Mouse (Mus musculus): Measurements from ENCODE around the gene Ddx51. TPM values are rescaled to one million over a fixed set of nuclear protein-coding genes. Genes with fewer than 3 reads are reported as not detected.

Gene Ddx51
- polyA plus RNA-seq, 1 experiment from 2014 or later: 7.5 TPM

DNA sequence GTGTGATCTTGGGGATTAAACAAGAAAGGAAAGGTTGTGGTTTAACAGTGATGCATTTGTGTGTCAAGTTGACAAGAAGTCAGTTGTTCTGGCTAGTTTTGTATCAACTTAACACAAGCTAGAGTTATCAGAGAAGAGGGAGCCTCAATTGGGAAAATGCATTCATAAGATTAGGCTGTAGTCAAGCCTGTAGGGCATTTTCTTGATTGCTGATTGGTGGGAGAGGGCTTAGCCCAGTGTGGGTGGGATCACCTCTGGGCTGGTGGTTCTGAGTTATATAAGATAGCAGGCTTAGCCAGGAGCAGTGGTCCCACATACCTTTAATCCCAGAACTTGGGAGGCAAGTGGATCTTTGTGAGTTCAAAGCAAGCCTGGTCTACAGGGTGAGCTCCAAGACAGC lies 6.9 kb upstream of the Ddx51 start:
- H3K36me3 ChIP-seq (replicated peaks; ENCODE audit: insufficient read depth, low read length): peaks cover 47% of the 10 kb centered on the region
- no peak overlapping the region for H3K4me2 ChIP-seq (ENCODE audit: low read depth, low read length)
- H3K4me3 ChIP-seq (ENCODE audit: low read depth, low read length): no peak overlapping the region
- no peaks in the 10 kb centered on the region for H3K4me1 ChIP-seq (ENCODE audit: insufficient read depth)
- H3K9ac ChIP-seq (replicated peaks): no peak overlapping the region
- no peaks in the 10 kb centered on the region for H3K27me3 ChIP-seq (ENCODE audit: insufficient read depth, low read length)
- no peak for ATAC-seq
- no peak overlapping the region for H3K27ac ChIP-seq (ENCODE audit: low read depth)
- H3K9me3 ChIP-seq (ENCODE audit: low read length): no peaks in the 10 kb centered on the region
- DNase-seq: no peak
- no peak for TF ChIP-seq CTCF (IDR thresholded peaks at IDR 0.05; ENCODE audit: low read depth)
- TF ChIP-seq EP300 (IDR thresholded peaks at IDR 0.05; ENCODE audit: low read depth): 0 out of 2 replicates have a peak, but pooled peaks have one; percentile 23

DNA sequence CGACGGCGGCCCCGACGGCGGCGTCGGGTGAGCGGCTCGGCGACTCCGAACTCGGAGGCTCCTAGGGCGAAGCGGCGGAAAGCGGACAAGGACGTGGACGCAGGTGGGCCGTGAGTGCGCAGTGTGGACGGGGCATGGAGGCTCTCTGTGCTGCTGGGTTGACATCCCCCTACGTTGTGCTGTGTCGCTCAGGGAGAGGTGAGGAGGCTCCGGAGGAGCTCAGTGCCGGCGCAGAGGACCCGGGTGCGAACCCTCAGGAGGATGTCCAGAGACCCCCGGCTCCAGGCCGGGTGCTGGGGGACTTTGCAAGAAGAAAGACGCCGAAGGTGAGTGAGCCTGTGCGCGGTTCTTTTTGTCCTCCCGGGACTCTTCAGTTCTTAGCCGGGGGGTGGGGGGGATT lies 435 bp downstream of the Ddx51 start:
- peak overlapping the region; percentile 78 for H3K4me3 ChIP-seq (ENCODE audit: low read depth, low read length)
- H3K36me3 ChIP-seq (replicated peaks; ENCODE audit: insufficient read depth, low read length): peaks cover 67% of the 10 kb centered on the region
- H3K9ac ChIP-seq (replicated peaks): peak overlapping the region; percentile 93
- TF ChIP-seq EP300 (IDR thresholded peaks at IDR 0.05; ENCODE audit: low read depth) (no peak), CTCF (IDR thresholded peaks at IDR 0.05; ENCODE audit: low read depth) (no peak)
- WGBS (ENCODE audit: insufficient replicate concordance): 1% methylated on average over 37 of the region's 37 CpGs
- peak overlapping the region; percentile 95 for H3K4me2 ChIP-seq (ENCODE audit: low read depth, low read length)
- ATAC-seq (peak; percentile 52), DNase-seq (no peak)
- H3K27ac ChIP-seq (ENCODE audit: low read depth): peak overlapping the region; percentile 37
- no peaks in the 10 kb centered on the region for H3K9me3 ChIP-seq (ENCODE audit: low read length)
- H3K4me1 ChIP-seq (ENCODE audit: insufficient read depth): peaks cover 5% of the 10 kb centered on the region; the same call in 1 of the 2 replicates
- no peaks in the 10 kb centered on the region for H3K27me3 ChIP-seq (ENCODE audit: insufficient read depth, low read length)

DNA sequence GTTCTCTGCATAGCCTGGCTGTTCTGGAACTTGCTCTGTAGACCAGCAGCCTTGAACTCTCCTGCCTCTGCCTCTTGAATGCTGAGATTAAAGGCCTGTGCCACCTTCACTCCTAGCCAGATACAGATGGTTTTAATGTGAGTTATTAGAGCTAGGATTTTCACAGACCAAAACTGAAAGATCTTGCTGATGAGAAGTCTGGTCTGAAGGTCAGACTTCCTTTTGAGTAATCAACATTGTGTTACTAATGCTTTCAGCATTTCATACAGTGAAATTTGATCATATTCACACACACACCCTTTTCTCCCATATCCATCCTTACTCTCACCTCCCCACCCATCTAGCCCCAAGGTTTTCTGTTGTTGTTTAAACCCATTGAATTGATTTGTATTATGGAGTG lies 6.4 kb downstream of the Ddx51 start:
- Histone ChIP-seq H3K4me3 (ENCODE audit: low read depth, low read length) (no peak overlapping the region), H3K4me1 (ENCODE audit: insufficient read depth) (no peaks in the 10 kb centered on the region), H3K9ac (replicated peaks) (no peak overlapping the region), H3K9me3 (ENCODE audit: low read length) (no peaks in the 10 kb centered on the region), H3K27ac (ENCODE audit: low read depth) (no peak overlapping the region), H3K4me2 (ENCODE audit: low read depth, low read length) (no peak overlapping the region), H3K27me3 (ENCODE audit: insufficient read depth, low read length) (no peaks in the 10 kb centered on the region), H3K36me3 (replicated peaks; ENCODE audit: insufficient read depth, low read length) (peaks cover 68% of the 10 kb centered on the region)
- no peak for TF ChIP-seq CTCF (IDR thresholded peaks at IDR 0.05; ENCODE audit: low read depth)
- no peak for TF ChIP-seq EP300 (IDR thresholded peaks at IDR 0.05; ENCODE audit: low read depth)
- ATAC-seq (no peak), DNase-seq (no peak)

DNA sequence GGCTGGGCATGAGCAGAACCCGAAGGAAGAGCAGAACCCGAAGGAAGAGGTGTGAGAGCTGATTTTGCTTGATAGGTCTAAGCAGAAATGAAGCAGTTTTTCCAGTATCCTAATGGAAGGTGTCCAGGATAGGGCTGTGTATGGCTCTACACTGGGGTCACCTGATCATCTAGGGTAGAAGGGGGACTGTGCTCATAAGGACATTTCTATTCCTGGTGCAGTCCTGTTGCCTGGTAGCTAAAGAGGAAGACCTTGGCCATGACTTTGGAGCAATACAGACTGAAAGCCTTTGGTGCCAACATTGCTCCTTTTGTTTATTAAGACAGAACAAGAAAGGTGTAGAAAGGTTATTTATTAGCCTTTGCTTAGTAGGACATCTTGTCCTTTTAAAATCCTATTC lies 10.8 kb downstream of the Ddx51 start:
- peaks cover 68% of the 10 kb centered on the region for H3K36me3 ChIP-seq (replicated peaks; ENCODE audit: insufficient read depth, low read length)
- H3K9me3 ChIP-seq (ENCODE audit: low read length): no peaks in the 10 kb centered on the region
- peak overlapping the region; percentile 66; the same call in 1 of the 2 replicates for H3K27ac ChIP-seq (ENCODE audit: low read depth)
- H3K9ac ChIP-seq (replicated peaks): no peak overlapping the region
- DNase-seq: no peak
- no peak for TF ChIP-seq EP300 (IDR thresholded peaks at IDR 0.05; ENCODE audit: low read depth)
- TF ChIP-seq CTCF (IDR thresholded peaks at IDR 0.05; ENCODE audit: low read depth): no peak
- H3K4me1 ChIP-seq (ENCODE audit: insufficient read depth): 0 out of 2 replicates have a peak, but pooled peaks cover 2% of the 10 kb centered on the region
- WGBS (ENCODE audit: insufficient replicate concordance): 90% methylated on average over 2 of the region's 2 CpGs
- H3K4me3 ChIP-seq (ENCODE audit: low read depth, low read length): no peak overlapping the region
- no peak overlapping the region for H3K4me2 ChIP-seq (ENCODE audit: low read depth, low read length)
- no peak for ATAC-seq
- H3K27me3 ChIP-seq (ENCODE audit: insufficient read depth, low read length): no peaks in the 10 kb centered on the region

DNA sequence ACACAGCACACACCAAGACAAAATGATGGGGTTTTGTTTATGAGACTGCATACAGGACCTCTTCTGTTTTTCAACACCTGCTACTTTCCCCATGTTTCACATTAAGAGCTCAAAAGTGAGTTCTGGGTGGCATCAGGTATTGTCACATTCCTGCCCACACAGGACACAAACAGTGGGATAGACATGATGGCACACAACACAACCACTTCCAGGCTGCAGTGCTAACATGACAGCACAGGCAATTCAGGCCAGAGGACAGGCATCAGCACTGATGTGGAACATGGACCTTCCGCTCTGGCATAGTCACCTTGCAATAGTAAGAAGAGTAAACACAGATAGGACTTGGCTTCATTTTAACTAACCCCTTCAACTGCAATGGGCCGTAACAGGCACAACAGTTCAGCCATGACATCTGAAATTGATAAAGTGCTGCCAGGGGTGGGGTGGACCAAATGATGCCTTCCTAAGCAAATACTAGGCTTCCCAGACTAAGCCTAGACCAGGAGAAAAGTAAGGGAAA lies 11.6 kb downstream of the Ddx51 start:
- Histone ChIP-seq H3K9ac (replicated peaks) (no peak overlapping the region), H3K36me3 (replicated peaks; ENCODE audit: insufficient read depth, low read length) (peaks cover 72% of the 10 kb centered on the region), H3K9me3 (ENCODE audit: low read length) (no peaks in the 10 kb centered on the region), H3K27ac (ENCODE audit: low read depth) (peak overlapping the region; percentile 66), H3K27me3 (ENCODE audit: insufficient read depth, low read length) (no peaks in the 10 kb centered on the region), H3K4me2 (ENCODE audit: low read depth, low read length) (no peak overlapping the region), H3K4me3 (ENCODE audit: low read depth, low read length) (no peak overlapping the region), H3K4me1 (ENCODE audit: insufficient read depth) (0 out of 2 replicates have a peak, but pooled peaks cover 2% of the 10 kb centered on the region)
- peak; percentile 91 for ATAC-seq
- DNase-seq: no peak
- TF ChIP-seq CTCF (IDR thresholded peaks at IDR 0.05; ENCODE audit: low read depth) (no peak), EP300 (IDR thresholded peaks at IDR 0.05; ENCODE audit: low read depth) (no peak)
- 64% methylated on average over 2 of the region's 2 CpGs for WGBS (ENCODE audit: insufficient replicate concordance)

DNA sequence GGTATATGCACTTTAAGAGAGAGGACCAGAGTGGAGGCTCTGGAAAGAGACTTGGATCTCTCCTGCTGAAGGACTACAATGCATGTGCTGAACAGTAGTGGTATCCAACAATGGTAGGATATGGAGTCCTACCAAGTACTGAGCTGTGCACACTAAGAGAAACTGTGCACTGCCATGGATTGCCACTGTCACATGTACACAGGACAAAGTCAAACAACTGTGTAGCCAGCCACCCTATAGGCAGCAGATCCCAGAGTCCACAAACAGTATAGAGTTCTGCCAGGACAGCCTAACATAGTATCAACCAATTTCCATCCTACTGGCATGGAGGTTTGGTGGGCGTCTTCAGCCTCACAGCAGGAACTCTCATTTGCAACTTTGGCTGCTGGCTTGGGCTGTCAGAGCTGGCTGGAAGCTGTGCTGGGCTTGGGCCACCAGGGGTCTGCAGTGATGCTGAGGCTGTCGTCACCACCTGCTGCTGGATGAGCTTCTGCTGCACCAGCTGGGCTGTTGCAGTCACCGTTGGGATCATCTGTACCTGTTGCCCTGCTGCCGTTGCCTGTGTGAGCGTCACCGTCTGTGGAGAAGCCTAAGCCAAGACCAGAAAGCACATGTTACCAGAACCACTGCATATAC lies 12.4 kb downstream of the Ddx51 start:
- WGBS (ENCODE audit: insufficient replicate concordance): 85% methylated on average over 6 of the region's 6 CpGs
- no peak for TF ChIP-seq EP300 (IDR thresholded peaks at IDR 0.05; ENCODE audit: low read depth)
- no peak for TF ChIP-seq CTCF (IDR thresholded peaks at IDR 0.05; ENCODE audit: low read depth)
- 0 out of 2 replicates have a peak, but pooled peaks have one; percentile 12 for ATAC-seq
- 0 out of 2 replicates have a peak, but pooled peaks cover 2% of the 10 kb centered on the region for H3K4me1 ChIP-seq (ENCODE audit: insufficient read depth)
- H3K27me3 ChIP-seq (ENCODE audit: insufficient read depth, low read length): no peaks in the 10 kb centered on the region
- DNase-seq: no peak
- no peak overlapping the region for H3K4me3 ChIP-seq (ENCODE audit: low read depth, low read length)
- H3K4me2 ChIP-seq (ENCODE audit: low read depth, low read length): no peak overlapping the region
- no peaks in the 10 kb centered on the region for H3K9me3 ChIP-seq (ENCODE audit: low read length)
- peaks cover 78% of the 10 kb centered on the region for H3K36me3 ChIP-seq (replicated peaks; ENCODE audit: insufficient read depth, low read length)
- H3K9ac ChIP-seq (replicated peaks): no peak overlapping the region
- H3K27ac ChIP-seq (ENCODE audit: low read depth): peak overlapping the region; percentile 66; the same call in 1 of the 2 replicates
